Mouse (Mus musculus) spleen, postnatal 36 days (tissue): ENCODE results near the gene Gm20518.

Experiments used
- DNase-seq, 2 experiments: peaks; one replicate each; pipeline ENCODE4 v3.0.0; 2022; ENCODE audit warnings: low spot score in 2 of 2, mixed read lengths in 1 of 2

The Gm20518 gene

DNA sequence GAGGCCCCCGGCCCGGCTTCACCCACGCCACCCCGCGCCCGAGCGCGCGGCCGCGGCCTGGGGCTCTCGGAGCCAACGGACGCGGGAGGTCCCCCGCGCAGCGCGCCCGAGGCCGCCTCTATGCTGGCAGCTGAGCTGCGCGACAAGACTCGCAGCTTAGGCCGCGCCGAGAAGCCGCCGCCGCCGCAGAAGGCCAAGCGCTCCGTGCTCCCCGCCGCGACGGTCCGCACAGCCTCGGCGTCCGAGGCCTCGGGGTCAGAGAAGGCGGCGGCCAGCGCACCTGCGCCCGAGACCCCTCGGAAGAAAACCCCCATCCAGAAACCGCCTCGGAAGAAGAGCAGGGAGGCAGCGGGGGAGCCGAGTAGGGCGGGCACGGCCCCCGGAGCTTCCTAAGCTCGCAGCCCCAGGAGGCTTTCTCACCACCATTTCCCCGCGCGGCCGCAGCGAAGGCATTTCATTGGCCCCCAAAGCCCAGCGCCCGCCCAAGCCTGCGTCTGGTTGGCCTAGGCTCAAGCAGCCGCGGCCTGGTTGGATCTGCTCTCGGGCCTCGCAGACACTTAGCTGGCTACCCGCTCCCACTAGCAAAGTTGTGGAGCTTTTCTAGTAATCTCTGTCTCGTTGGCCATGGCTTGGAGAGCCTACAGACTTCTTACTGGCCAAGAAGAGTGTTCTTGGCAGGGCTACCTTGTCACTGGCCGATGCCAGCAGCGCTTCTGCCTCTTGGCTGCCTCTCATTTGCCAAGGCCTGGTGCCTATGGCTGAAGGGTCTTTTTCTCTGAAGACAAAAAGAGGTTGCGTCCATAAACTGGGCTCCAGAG is 84.1 kb downstream of the Gm20518 start:
- peak; percentile 83 to 84 for DNase-seq

- no peak for DNase-seq
Observed at GRCm38 (mm10) chr16:17806581-17807191, 84.8 kb downstream of the Gm20518 start.

- DNase-seq, result no peak
Observed at GRCm38 (mm10) chr16:17804982-17805381, 86.5 kb downstream of the Gm20518 start.

DNA sequence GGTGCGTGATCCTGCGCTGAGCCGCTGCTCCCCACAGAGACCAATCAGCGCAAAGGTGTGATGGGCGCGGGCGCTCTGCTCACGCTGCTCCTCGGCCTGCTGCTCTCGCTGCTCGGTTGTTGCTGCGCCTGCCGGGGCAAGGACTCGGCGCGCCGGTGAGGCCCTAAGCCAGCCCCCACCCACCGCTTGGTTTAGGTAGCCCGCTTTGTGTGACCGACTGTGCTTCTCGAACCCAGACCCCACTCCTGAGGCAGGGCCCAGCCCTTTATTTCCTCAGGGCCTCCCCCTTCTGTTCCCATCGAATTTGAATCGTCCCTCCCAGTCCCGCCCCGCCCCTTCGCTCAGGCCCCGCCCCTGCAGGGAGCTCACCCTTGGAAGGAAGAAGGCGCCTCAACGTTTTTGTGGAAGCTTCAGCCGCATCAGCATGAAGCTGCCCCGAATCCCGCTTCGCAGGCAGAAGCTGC is 87.0 kb downstream of the Gm20518 start:
- no peak for DNase-seq

DNA sequence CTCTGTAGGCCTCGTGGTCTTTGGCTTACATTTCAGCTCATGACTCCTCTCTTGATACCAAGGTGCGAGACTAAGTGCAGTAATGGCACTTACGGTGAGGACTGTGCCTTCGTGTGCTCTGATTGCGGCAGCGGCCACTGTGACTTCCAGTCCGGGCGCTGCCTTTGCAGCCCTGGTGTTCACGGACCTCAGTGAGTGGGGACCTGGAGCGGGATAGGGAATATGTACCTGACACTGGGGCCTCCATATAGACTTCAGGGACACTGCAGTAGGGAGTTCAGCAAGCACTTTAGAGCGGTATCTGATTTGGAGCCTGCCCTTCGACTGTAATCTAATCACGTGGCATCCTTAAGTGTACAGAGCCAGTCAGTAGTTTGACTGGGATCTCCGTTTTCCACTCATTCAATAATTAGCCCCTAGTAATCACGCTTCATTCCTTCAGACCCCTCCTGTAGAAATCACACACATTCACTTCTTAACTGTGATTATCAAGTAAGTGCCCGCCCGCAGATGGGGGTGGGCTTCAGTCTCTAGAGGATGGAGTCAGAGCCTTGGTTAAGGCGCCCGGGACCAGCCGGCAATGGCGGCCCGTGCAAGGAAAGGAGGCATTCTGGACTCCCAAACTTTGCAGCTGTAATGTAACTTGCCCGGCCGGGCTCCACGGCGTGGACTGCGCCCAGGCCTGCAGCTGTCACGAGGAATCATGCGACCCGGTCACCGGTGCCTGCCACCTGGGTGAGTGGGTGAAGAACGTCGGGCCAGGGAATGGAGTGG is 87.6 kb downstream of the Gm20518 start:
- DNase-seq, result no peak

DNA sequence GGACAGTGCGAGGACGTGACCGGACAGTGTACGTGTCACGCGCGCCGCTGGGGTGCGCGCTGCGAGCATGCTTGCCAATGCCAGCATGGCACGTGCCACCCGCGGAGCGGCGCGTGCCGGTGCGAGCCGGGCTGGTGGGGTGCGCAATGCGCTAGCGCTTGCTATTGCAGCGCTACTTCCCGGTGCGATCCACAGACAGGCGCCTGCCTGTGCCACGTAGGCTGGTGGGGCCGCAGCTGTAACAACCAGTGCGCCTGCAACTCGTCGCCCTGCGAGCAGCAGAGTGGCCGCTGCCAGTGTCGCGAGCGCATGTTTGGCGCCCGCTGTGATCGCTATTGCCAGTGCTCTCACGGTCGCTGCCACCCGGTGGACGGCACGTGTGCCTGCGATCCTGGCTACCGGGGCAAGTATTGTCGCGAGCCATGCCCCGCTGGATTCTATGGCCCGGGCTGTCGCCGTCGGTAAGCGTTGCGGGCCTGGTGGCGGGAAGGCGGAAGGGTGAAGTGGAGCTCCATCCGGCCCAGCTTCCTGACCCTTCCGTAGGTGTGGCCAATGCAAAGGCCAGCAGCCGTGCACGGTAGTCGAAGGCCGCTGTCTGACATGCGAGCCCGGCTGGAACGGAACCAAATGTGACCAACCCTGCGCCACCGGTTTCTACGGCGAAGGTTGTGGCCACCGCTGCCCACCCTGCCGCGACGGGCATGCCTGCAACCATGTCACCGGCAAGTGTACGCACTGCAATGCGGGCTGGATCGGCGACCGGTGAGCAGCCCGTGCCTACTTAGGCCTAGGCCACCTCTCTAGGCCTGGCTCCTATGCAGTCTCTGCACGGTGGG is 88.4 kb downstream of the Gm20518 start:
- no peak for DNase-seq

- no peak for DNase-seq
Observed at GRCm38 (mm10) chr16:17802456-17802838, 89.0 kb downstream of the Gm20518 start.

DNA sequence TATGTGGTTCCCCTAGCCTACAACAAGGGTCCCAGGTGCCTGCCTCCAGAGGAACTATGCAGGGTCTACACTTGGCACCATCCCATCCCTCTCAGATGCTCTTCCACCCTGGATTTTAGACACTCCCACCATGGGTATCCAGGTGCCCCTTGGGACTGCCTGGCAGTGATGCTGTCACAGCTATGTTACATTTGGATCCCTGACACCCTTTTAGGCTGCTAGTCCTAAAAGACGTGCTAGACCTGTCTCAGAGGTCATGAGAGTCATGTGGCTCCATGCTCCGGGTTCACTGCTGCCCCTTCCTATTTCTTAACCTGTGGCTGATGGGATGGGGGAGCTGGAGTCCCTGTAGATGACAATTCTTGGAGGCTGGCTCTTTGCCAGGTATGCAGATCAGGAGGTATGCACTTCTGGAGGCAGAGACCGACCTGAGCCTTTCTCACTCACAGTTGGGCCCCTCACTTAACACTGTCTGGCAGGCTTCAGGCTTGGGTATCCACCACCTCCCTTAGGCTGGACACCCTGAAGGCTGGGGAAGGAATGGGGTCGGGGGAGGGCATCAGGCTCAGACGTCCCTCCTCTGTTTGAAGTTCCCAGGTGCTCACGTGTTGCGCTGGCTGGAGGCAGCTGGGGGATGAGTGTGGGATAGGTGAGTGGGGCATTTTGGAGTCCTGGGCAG is 89.6 kb downstream of the Gm20518 start:
- DNase-seq, result no peak

GRCm38 (mm10) chr16:17799584-17799983 is 91.9 kb downstream of the Gm20518 start:
- no peak for DNase-seq

GRCm38 (mm10) chr16:17798321-17799180 is 92.9 kb downstream of the Gm20518 start:
- DNase-seq, result peak in 1 of 2 experiments; percentile 11

DNA sequence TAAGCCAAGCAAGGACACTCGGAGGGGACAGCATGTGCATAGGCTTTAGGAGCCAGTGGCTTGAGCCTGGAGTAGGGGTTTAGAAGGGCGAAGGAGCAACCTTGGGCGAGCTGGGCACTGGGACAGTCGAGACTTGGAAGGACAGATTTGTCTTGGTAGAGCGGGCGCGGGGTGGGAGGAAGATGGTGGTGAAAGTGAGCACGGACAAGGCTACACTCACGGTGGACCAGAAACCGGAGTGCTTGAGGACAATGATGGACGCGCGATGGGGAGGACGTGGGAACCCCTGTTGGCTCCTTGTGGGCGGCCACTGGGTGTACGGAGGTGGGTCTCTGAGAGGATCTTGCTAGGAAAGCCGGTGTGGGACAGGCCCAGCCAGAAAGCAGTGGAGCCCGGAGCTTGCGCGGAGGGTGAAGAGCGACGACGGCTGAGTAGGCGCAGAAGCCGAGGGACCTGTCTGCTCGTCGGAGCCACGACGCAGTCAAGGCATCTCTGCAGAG is 93.6 kb downstream of the Gm20518 start:
- DNase-seq, result no peak

GRCm38 (mm10) chr16:17796971-17797811 is 94.3 kb downstream of the Gm20518 start, which contains the start of gene Scarf2:
Scarf2 (plus strand) TSS chr16:17797282.
- no peak for DNase-seq

- no peak for DNase-seq
Observed at GRCm38 (mm10) chr16:17796519-17796918, 95.0 kb downstream of the Gm20518 start.

DNA sequence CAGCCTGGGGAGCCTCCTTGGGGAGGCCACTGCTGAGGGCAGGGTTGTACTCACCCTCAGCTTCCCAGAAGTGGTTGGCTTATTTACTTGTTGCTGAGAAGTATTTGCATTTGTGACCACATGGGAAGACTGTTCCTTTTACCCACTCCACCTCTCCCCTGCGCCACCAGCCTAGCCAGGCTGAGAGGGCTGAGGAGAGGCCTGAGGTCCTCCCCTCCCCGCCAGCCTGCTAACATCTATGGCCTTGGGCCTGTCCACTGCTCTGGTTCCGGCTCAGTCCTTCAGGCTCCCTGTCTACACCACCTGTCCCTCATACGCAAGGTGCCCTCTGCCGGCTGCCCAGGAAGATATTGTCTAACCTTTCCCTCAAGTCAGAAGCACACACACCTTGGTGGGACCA is 95.8 kb downstream of the Gm20518 start:
- no peak for DNase-seq

- DNase-seq, result no peak
Observed at GRCm38 (mm10) chr16:17794047-17794446, 97.4 kb downstream of the Gm20518 start.

- DNase-seq, result no peak
Observed at GRCm38 (mm10) chr16:17792728-17793127, 98.7 kb downstream of the Gm20518 start.

DNA sequence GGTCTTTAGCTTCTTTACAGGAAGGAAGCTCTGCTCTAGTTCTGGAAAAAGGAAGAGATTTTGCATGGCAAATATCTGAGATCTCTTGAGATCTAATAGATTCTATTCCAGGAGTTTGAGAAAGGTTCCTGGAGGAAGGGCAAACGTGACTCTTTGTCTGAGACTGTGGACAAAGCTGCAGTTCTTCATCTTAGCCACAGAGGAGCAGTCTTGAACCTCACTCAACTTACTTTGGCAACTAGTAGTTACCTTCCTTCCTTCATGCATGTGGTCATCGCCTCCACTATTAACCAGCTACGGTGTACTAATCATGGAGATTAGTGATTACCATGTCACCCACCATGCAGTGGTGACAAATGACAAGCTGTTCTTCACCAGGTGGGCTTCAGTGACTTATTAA is 106.1 kb downstream of the Gm20518 start:
- no peak for DNase-seq
